Mouse (Mus musculus): ENCODE data around the gene Sgms2. TPM values are rescaled to one million over a fixed set of nuclear protein-coding genes. Genes with fewer than 3 reads are reported as not detected.

Sgms2 gene
- polyA plus RNA-seq, 1 experiment from 2014 or later, result 3.1 TPM

DNA sequence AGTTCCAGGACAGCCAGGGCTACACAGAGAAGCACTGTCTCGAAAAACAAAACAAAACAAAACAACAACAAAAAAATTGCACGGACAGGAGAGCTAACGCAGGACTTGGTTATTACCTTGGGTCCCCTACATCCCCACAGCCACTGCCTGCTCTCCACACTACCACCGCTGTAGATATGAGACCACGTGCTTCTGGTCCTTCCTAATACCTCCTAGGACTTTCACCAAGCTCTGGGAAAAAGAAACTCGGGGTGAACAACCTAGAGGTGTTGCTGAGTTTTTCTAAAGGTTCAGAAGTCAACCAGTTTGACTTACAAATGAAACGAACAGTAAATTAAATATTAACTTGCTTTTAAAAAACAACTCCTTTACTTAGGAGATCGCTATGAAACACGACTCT, 2.8 kb downstream of the Sgms2 start:
- Histone ChIP-seq H3K36me3 (ENCODE audit: insufficient read depth) (no peaks in the 10 kb centered on the region), H3K4me3 (ENCODE audit: low read depth, low read length) (no peak overlapping the region), H3K4me1 (ENCODE audit: insufficient read depth) (peaks cover 6% of the 10 kb centered on the region; the same call in 1 of the 2 replicates), H3K4me2 (no peak overlapping the region), H3K27ac (ENCODE audit: low read depth) (no peak overlapping the region), H3K27me3 (ENCODE audit: insufficient read depth, low read length) (peaks cover 29% of the 10 kb centered on the region), H3K9ac (no peak overlapping the region), H3K9me3 (ENCODE audit: low read depth, low read length) (no peaks in the 10 kb centered on the region)
- 57% methylated on average over 9 of the region's 9 CpGs for WGBS
- DNase-seq, result no peak
- no peak for TF ChIP-seq CTCF (IDR thresholded peaks at IDR 0.05; ENCODE audit: low read depth)
- ATAC-seq (ENCODE audit: insufficient read depth), result no peak

DNA sequence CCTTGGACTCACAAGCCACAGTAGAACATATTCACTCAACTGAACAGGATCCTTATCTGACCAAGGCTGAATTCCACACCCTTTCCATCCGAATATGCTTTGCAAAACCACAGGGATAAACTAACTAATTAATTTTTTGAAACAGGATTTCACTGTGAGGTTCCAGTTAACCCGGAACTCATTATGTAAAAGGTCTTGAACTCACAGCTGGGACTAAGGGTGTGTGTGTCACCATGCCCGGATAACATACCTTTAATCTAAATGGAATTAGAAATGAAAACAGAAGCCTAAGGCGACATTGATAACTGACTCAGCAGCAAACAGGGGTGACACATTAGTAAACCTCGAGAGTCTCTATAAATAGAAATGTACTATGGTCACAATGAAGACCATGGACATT, 5.8 kb downstream of the Sgms2 start:
- Histone ChIP-seq H3K36me3 (ENCODE audit: insufficient read depth) (no peaks in the 10 kb centered on the region), H3K27ac (ENCODE audit: low read depth) (no peak overlapping the region), H3K4me1 (ENCODE audit: insufficient read depth) (no peaks in the 10 kb centered on the region), H3K4me2 (no peak overlapping the region), H3K4me3 (ENCODE audit: low read depth, low read length) (no peak overlapping the region), H3K27me3 (ENCODE audit: insufficient read depth, low read length) (peaks cover 20% of the 10 kb centered on the region), H3K9ac (no peak overlapping the region), H3K9me3 (ENCODE audit: low read depth, low read length) (no peaks in the 10 kb centered on the region)
- WGBS, result 53% methylated on average over 5 of the region's 5 CpGs
- no peak for TF ChIP-seq CTCF (IDR thresholded peaks at IDR 0.05; ENCODE audit: low read depth)
- ATAC-seq (ENCODE audit: insufficient read depth) (no peak), DNase-seq (no peak)

DNA sequence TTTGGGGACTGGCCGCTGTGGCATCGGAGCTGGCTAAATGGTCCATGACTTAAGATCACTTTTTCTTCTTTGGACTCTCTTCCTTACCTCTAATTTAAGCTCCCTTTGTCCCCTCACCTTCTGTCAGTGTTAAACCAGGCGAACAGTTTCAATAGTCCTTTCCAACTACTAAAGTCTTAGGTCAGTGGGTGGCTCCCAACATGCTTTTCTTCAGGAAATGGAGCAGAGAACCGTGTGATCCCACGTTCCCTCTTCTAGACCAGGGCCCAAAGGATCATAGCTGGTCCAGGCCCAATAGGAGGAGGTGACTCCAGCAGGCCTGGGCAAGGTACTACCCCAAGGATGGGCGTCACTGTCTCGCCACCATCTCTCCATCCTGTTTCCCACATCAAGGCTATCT, 7.6 kb downstream of the Sgms2 start:
- Histone ChIP-seq H3K27me3 (ENCODE audit: insufficient read depth, low read length) (peaks cover 10% of the 10 kb centered on the region; the same call in 1 of the 2 replicates), H3K9ac (no peak overlapping the region), H3K4me1 (ENCODE audit: insufficient read depth) (no peaks in the 10 kb centered on the region), H3K9me3 (ENCODE audit: low read depth, low read length) (no peaks in the 10 kb centered on the region), H3K36me3 (ENCODE audit: insufficient read depth) (no peaks in the 10 kb centered on the region), H3K4me2 (no peak overlapping the region), H3K27ac (ENCODE audit: low read depth) (no peak overlapping the region), H3K4me3 (ENCODE audit: low read depth, low read length) (no peak overlapping the region)
- DNase-seq, result no peak
- no peak for TF ChIP-seq CTCF (IDR thresholded peaks at IDR 0.05; ENCODE audit: low read depth)
- 90% methylated on average over 7 of the region's 7 CpGs for WGBS
- ATAC-seq (ENCODE audit: insufficient read depth), result no peak

DNA sequence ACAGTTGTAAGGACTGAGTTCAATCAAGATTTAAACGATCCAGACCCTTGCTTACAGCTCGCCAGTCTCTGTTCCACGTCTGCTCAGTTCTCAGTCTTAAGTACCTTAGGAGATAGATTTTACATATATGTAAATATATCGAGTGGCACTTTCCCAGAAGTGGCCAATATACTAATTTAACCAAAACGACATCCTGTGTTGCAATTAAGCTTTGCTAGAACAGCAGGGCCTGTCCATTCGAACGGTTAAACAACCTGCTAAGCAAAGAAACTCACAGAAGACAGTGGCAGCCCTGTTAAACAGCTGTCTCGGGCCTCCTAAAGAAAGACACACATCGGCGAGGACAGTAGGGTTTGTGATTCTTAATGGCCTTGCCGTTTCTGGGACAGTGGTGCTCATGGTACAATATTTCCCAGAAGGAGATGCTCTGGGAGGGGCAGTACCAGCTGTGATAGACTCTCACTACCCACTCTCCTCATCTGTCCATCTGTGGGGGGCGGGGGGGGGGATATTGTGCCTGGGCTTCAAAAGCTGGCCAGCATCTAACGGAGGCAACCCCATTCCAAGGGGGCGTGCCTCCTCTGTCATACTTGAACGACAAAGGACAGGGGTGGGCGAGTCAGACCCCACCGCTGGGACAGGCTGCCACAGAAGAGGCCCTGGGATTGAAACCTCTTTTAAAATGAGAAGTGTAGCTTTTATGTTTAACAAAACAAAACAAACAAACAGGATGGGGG, 9.1 kb downstream of the Sgms2 start:
- no peaks in the 10 kb centered on the region for H3K9me3 ChIP-seq (ENCODE audit: low read depth, low read length)
- WGBS, result 58% methylated on average over 17 of the region's 17 CpGs
- H3K9ac ChIP-seq, result no peak overlapping the region
- H3K4me3 ChIP-seq (ENCODE audit: low read depth, low read length), result no peak overlapping the region
- H3K4me1 ChIP-seq (ENCODE audit: insufficient read depth), result no peaks in the 10 kb centered on the region
- no peak overlapping the region for H3K27ac ChIP-seq (ENCODE audit: low read depth)
- no peaks in the 10 kb centered on the region for H3K27me3 ChIP-seq (ENCODE audit: insufficient read depth, low read length)
- H3K36me3 ChIP-seq (ENCODE audit: insufficient read depth), result no peaks in the 10 kb centered on the region
- no peak for ATAC-seq (ENCODE audit: insufficient read depth)
- no peak for TF ChIP-seq CTCF (IDR thresholded peaks at IDR 0.05; ENCODE audit: low read depth)
- H3K4me2 ChIP-seq, result no peak overlapping the region
- DNase-seq, result no peak

DNA sequence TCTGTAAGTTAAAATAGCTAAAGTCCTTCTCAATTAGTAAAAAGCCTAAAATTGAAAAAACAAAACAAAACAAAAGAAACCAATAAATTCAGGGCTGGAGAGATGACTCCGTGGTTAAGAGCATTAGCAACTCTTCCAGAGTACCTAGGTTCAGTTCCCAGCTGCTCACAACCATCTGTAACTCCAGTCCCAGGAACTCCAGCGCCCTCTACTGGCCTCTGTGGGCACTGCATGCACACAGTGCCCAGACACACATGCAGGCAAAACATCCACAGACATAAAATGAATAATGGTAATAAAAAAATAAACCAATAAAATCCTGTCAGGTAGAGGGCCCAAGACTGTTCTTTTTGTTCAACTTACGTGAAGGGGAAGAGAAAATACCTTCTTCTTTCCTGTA, 10.6 kb downstream of the Sgms2 start:
- DNase-seq (no peak), ATAC-seq (ENCODE audit: insufficient read depth) (no peak)
- H3K9me3 ChIP-seq (ENCODE audit: low read depth, low read length), result no peaks in the 10 kb centered on the region
- H3K9ac ChIP-seq, result no peak overlapping the region
- WGBS, result 57% methylated on average over 3 of the region's 3 CpGs
- H3K4me1 ChIP-seq (ENCODE audit: insufficient read depth), result no peaks in the 10 kb centered on the region
- no peak overlapping the region for H3K27ac ChIP-seq (ENCODE audit: low read depth)
- no peaks in the 10 kb centered on the region for H3K27me3 ChIP-seq (ENCODE audit: insufficient read depth, low read length)
- H3K4me2 ChIP-seq, result no peak overlapping the region
- H3K4me3 ChIP-seq (ENCODE audit: low read depth, low read length), result no peak overlapping the region
- TF ChIP-seq CTCF (IDR thresholded peaks at IDR 0.05; ENCODE audit: low read depth), result peak; percentile 44
- no peaks in the 10 kb centered on the region for H3K36me3 ChIP-seq (ENCODE audit: insufficient read depth)

DNA sequence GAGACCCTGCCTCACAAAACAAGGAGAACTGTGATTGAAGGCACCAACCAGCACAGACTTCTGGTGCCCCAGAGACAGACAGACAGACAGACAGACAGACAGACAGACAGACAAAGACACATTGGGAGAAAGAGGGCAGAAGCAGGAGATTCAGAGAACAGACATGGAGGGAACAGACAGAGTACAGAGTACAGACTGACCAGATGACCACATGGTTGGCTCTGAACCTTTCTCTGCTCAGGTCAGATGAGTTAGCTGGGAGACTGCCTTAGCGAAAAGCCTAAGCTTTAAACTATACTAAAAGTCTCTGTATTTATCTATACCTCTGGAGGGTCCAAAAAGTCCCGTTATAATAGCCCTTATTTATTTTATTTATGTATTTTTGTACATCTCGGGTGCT, 11.8 kb downstream of the Sgms2 start:
- no peak for TF ChIP-seq CTCF (IDR thresholded peaks at IDR 0.05; ENCODE audit: low read depth)
- WGBS, result 84% methylated on average over 3 of the region's 3 CpGs
- Histone ChIP-seq H3K27me3 (ENCODE audit: insufficient read depth, low read length) (no peaks in the 10 kb centered on the region), H3K9me3 (ENCODE audit: low read depth, low read length) (no peaks in the 10 kb centered on the region), H3K4me3 (ENCODE audit: low read depth, low read length) (no peak overlapping the region), H3K4me1 (ENCODE audit: insufficient read depth) (no peaks in the 10 kb centered on the region), H3K9ac (no peak overlapping the region), H3K4me2 (no peak overlapping the region), H3K36me3 (ENCODE audit: insufficient read depth) (no peaks in the 10 kb centered on the region), H3K27ac (ENCODE audit: low read depth) (no peak overlapping the region)
- DNase-seq (no peak), ATAC-seq (ENCODE audit: insufficient read depth) (no peak)

DNA sequence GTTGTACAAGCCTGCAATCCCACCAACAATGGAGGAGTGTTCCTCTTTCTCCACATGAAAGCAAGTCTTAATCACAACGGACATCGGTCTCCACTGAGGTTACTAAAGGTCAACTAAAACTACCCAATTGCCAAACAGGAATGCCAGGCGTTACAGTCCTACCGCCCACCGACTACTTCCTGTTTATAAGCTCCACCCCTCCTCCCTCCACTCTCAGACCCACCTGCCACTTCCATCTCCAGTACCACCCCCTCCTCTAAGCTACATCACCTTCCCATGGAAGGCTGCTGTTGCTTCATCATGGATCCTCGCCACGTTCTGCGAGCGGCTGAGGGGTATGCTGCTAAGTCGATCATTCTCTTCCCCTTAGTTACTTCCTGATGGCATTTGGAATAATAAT, 15.2 kb downstream of the Sgms2 start:
- no peak overlapping the region for H3K27ac ChIP-seq (ENCODE audit: low read depth)
- WGBS, result 91% methylated on average over 10 of the region's 10 CpGs
- H3K36me3 ChIP-seq (ENCODE audit: insufficient read depth), result no peaks in the 10 kb centered on the region
- no peaks in the 10 kb centered on the region for H3K27me3 ChIP-seq (ENCODE audit: insufficient read depth, low read length)
- no peaks in the 10 kb centered on the region for H3K4me1 ChIP-seq (ENCODE audit: insufficient read depth)
- H3K9me3 ChIP-seq (ENCODE audit: low read depth, low read length), result no peaks in the 10 kb centered on the region
- TF ChIP-seq CTCF (IDR thresholded peaks at IDR 0.05; ENCODE audit: low read depth), result no peak
- H3K4me3 ChIP-seq (ENCODE audit: low read depth, low read length), result no peak overlapping the region
- DNase-seq (no peak), ATAC-seq (ENCODE audit: insufficient read depth) (no peak)
- no peak overlapping the region for H3K9ac ChIP-seq
- H3K4me2 ChIP-seq, result no peak overlapping the region
